Mouse (Mus musculus): Measurements from ENCODE around the gene 2010003K11Rik. TPM values are rescaled to one million over a fixed set of nuclear protein-coding genes. Genes with fewer than 3 reads are reported as not detected.

Gene 2010003K11Rik
- polyA plus RNA-seq, 1 experiment, result 0.26 TPM

DNA sequence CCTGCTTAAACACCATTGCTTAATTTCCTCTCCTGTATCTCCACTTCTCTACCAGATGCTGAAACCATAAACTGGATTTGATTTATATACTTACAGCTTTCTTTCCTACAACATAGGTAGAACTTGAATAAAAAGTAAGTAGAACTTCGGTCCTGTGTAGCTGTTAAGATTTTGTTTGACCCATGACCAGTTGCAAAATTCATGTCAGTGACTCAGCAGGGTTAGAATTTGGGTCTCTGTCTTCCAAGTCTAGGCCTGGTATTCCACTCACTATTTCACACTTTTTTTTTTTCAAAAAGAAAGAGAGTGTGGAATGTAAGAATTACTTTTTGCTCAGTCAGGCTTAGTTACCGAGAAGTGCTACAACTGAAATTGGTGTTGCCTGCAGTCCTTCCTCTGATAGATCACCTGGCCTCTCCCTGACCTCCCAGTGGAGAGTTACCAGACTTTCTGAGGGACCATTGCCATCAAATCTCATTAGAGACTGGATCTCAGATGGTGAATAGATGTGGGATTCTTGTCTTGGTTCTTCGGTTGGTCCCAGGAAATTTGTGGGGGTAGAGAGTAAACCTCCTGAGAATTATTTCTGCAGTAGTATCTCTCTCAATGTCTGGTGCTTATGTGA lies 23.2 kb upstream of the 2010003K11Rik start:
- Histone ChIP-seq H3K4me1 (peaks cover 6% of the 10 kb centered on the region), H3K4me3 (replicated peaks) (no peak overlapping the region), H3K36me3 (replicated peaks; ENCODE audit: low read length) (no peaks in the 10 kb centered on the region), H3K27me3 (replicated peaks) (peaks cover 20% of the 10 kb centered on the region), H3K9me3 (no peaks in the 10 kb centered on the region)
- TF ChIP-seq FLI1 (IDR thresholded peaks at IDR 0.05; ENCODE audit: low read length), result no peak
- no peak for TF ChIP-seq GATA1 (IDR thresholded peaks at IDR 0.05; ENCODE audit: borderline replicate concordance, low read length)

DNA sequence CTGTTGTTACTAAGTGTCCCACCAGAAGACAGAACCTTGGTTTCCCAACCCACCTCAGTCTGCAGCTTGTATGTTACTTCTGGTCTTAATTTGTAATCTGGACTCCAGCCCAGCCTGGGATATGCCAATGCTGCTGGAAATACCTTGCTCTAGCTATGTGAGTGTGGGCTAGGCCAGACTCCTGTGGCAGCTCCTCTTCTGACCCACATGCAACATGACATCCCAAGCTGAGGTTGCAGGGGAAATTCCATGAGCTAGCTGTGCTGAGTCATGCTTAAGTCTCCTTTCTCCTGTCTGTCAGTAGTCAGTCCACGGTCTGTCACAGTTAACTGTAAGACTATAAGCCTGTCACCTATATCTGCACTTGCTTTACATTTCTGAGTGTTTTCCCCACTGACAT lies 19.1 kb upstream of the 2010003K11Rik start:
- Histone ChIP-seq H3K4me3 (replicated peaks) (no peak overlapping the region), H3K36me3 (replicated peaks; ENCODE audit: low read length) (no peaks in the 10 kb centered on the region), H3K27me3 (replicated peaks) (peaks cover 39% of the 10 kb centered on the region), H3K4me1 (peaks cover 9% of the 10 kb centered on the region), H3K9me3 (no peaks in the 10 kb centered on the region)
- no peak for TF ChIP-seq FLI1 (IDR thresholded peaks at IDR 0.05; ENCODE audit: low read length)

DNA sequence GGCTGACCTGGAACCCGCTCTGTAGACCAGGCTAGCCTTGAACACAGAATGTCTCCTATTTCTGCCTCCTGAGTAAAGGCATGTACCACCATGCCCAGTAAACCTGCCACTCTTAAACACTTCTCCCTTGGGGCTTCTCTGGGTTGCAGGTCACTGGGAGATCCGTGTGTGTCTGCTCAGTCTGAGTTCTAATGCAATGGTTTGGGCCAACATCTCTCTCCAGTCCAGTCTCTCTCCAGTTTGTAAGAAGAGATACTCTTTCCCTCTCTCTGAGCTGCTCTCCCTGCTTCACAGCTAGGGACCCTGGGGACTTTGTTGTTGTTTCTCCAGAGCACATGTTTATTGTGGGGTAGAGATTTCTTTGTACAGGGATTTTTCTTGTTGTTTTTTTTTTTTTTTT lies 17.9 kb upstream of the 2010003K11Rik start:
- Histone ChIP-seq H3K4me3 (replicated peaks) (no peak overlapping the region), H3K9me3 (no peaks in the 10 kb centered on the region), H3K4me1 (peaks cover 11% of the 10 kb centered on the region), H3K36me3 (replicated peaks; ENCODE audit: low read length) (no peaks in the 10 kb centered on the region), H3K27me3 (replicated peaks) (peaks cover 48% of the 10 kb centered on the region)
- TF ChIP-seq FLI1 (IDR thresholded peaks at IDR 0.05; ENCODE audit: low read length) (no peak), GATA1 (IDR thresholded peaks at IDR 0.05; ENCODE audit: borderline replicate concordance, low read length) (no peak)

DNA sequence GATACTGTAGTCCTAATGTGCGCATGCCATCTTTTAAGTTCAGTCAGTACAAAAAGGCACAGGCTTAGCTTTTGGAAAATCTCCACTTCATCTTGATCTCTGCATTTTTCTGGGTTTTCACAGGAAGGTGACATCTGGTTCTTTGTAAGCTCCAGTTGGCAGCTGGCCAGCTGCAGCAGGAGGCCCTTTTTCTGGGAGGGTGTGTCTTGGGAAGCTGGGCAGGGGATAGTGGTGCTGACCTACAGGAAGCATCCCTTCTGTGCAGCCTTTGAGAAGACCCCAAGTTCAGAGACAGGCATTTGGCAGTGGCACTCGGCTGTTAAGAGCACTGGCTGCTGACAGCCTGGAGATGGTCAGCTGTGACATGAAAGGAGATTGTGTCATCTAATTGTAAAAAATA lies 17.4 kb upstream of the 2010003K11Rik start:
- TF ChIP-seq FLI1 (IDR thresholded peaks at IDR 0.05; ENCODE audit: low read length), result no peak
- TF ChIP-seq GATA1 (IDR thresholded peaks at IDR 0.05; ENCODE audit: borderline replicate concordance, low read length), result no peak
- peaks cover 53% of the 10 kb centered on the region for H3K27me3 ChIP-seq (replicated peaks)
- no peaks in the 10 kb centered on the region for H3K9me3 ChIP-seq
- H3K36me3 ChIP-seq (replicated peaks; ENCODE audit: low read length), result no peaks in the 10 kb centered on the region
- peaks cover 16% of the 10 kb centered on the region for H3K4me1 ChIP-seq
- no peak overlapping the region for H3K4me3 ChIP-seq (replicated peaks)

DNA sequence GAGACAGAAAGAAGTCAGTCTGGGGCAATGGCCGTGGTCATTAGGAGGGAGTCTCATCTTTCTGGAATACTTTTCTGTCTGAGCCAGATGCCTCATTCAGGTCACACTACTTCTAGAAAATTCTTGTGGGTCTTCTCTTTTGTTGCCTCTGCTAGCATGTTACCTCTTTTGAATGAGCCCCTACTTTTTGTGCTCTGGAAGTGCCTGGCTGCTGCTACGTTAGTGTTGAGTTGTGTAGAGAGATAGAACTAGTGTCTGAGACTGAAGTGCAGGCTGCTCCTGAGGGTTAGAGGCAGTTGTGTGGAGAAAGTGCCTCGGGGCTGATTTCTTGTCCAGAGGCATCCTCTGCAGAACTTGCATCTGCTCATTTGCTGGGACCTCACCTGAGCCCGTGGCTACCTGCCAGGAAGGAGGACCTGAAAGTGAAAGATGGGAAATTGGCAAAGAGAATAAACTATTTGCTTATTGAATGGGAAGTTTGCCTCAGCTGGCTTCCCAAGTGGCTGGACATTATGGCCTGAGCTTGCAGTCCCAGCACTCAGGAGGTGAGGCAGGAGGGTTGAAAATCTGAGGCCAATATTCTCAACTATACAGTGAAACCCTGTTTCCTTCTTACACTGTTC lies 15.0 kb upstream of the 2010003K11Rik start:
- Histone ChIP-seq H3K4me3 (replicated peaks) (no peak overlapping the region), H3K36me3 (replicated peaks; ENCODE audit: low read length) (no peaks in the 10 kb centered on the region), H3K4me1 (peaks cover 27% of the 10 kb centered on the region), H3K27me3 (replicated peaks) (peaks cover 52% of the 10 kb centered on the region), H3K9me3 (no peaks in the 10 kb centered on the region)
- TF ChIP-seq FLI1 (IDR thresholded peaks at IDR 0.05; ENCODE audit: low read length), result no peak
- TF ChIP-seq GATA1 (IDR thresholded peaks at IDR 0.05; ENCODE audit: borderline replicate concordance, low read length), result no peak

DNA sequence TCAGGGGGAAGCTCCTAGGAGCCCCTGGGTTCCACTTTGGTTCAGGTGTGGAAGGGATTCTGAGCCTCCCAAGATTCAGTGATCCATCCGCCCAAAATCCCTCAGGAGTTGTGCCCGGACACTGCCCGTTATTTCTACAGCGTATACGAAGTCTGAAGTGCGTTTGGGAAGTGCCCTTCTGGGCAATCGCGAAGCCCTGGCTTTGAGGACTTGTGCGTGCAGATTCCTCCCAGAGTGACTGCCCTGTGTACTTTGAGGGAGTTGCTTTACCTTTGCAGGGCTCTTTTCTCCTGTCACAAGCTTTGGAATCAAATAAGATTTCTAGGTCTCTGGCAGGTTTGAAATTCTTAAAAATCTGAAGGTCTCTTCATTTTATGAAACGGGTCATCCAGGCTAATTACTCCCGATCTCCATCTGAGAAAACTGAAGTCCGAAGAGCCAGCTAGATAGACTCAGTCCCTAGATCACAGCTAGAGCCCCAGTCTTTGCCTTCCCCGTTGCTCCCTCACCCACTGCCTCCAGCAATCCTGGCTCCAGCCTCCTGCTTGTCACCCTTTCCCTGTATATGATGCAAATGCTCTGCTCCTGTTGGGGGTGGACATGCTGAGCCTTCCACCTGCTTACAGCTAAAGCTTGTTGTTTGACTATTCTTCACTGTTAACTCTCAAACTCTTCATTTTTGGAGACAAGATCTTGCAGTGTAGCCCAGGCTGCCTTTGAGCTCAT lies 12.9 kb upstream of the 2010003K11Rik start:
- Histone ChIP-seq H3K27me3 (replicated peaks) (peaks cover 53% of the 10 kb centered on the region), H3K9me3 (no peaks in the 10 kb centered on the region), H3K4me1 (peaks cover 21% of the 10 kb centered on the region), H3K36me3 (replicated peaks; ENCODE audit: low read length) (no peaks in the 10 kb centered on the region), H3K4me3 (replicated peaks) (peak overlapping the region; percentile 97)
- no peak for TF ChIP-seq GATA1 (IDR thresholded peaks at IDR 0.05; ENCODE audit: borderline replicate concordance, low read length)
- TF ChIP-seq FLI1 (IDR thresholded peaks at IDR 0.05; ENCODE audit: low read length), result no peak

DNA sequence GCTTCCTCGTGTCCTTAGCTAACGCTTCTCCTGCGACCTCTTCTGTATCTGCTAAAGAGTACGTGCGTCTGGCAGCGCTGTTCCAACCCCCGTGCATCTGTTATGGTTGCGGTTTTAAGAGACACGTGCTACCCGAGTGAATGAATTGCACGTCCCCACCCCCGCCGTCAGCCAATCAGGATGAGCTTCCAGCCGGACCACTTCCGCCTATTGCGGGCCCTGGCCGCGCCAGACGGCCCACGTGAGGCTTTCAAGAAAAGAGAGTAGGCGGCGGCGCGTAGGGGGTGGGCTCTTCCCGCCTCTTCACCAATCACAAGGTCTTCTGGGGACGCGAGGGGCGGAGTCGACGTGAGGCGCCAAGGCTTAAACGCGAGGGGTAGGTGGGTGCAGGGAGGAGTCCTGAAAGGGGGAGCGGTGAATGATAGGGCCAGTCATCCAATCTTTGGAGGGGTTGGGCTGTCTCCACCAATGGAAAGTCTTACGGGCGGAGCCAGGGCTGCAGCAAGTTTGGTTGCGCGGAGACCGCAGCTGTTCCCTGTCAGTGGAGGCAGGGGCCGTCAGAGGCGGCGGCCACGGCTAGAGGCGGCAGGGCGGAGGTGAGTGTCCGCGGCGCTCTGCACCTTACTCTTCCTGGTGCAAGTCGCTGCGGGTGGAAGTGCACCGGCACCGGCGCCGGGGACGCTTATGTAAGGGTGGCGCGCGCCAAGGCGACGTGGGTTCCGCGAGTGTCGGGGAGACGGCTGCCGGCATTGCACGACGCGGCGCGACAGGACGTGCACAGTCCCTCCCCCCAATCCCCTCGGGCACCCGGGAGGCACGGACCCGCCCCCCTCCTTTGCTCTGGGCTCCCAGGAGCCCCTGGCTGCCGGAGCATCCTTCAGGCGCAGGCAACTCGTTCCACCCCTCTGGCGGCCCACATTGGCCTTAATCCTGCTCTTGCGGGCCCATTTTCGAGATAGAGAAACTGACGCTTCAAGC lies 11.9 kb upstream of the 2010003K11Rik start, which contains the start of gene Pcx:
Gene Pcx (plus strand): TSS at position 487 of the 978 bp plus-strand sequence.
- no peaks in the 10 kb centered on the region for H3K9me3 ChIP-seq
- H3K4me3 ChIP-seq (replicated peaks), result peak within 1 kb of the TSS; percentile 97
- TF ChIP-seq FLI1 (IDR thresholded peaks at IDR 0.05; ENCODE audit: low read length) (no peak), GATA1 (IDR thresholded peaks at IDR 0.05; ENCODE audit: borderline replicate concordance, low read length) (no peak)
- no peaks in the 10 kb centered on the region for H3K36me3 ChIP-seq (replicated peaks; ENCODE audit: low read length)
- H3K27me3 ChIP-seq (replicated peaks), result peaks cover 52% of the 10 kb centered on the region
- H3K4me1 ChIP-seq, result peaks cover 22% of the 10 kb centered on the region

DNA sequence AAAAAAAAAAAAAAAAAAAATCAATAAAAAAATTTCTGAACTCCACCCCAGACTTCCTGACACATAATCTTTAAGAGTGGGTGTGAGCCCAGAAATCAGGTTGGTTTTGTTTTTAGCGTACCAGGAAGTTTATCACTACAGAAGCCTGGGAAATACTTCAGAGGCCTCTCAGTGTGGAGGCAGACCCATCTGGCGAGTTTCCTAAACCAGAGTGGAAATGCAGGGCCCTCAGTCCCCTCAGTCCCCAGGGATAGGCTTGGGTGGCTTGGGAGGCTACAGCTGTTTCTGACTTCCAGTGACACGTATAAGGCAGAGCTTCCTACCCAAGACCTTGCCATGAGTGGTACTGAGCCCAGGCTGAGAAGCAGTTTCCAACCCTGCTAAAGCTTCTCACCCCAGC lies 9.4 kb upstream of the 2010003K11Rik start:
- no peak for TF ChIP-seq GATA1 (IDR thresholded peaks at IDR 0.05; ENCODE audit: borderline replicate concordance, low read length)
- Histone ChIP-seq H3K4me1 (peaks cover 30% of the 10 kb centered on the region), H3K4me3 (replicated peaks) (no peak overlapping the region), H3K27me3 (replicated peaks) (peaks cover 42% of the 10 kb centered on the region), H3K36me3 (replicated peaks; ENCODE audit: low read length) (no peaks in the 10 kb centered on the region), H3K9me3 (no peaks in the 10 kb centered on the region)

DNA sequence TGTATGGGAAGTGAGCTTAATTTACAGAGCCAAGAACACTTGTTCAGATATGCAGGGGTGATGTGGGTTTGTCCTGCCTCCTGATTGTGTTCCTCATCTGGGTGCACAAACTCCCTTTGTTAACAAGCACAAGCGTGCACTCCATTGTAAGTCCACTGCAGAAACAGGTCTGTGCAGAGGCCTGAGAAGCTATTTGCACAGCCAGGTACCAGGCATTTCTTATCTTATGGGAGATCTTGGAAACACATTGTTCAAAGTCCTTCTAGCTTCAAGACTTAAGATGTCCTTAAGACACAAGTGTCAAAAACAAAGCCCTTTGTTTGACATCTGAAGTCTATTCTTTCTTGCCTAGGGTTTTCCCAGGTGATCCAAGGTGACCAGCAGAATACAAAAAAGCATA lies 6.4 kb upstream of the 2010003K11Rik start:
- no peak overlapping the region for H3K4me3 ChIP-seq (replicated peaks)
- H3K27me3 ChIP-seq (replicated peaks), result peaks cover 40% of the 10 kb centered on the region
- H3K4me1 ChIP-seq, result peaks cover 17% of the 10 kb centered on the region
- TF ChIP-seq GATA1 (IDR thresholded peaks at IDR 0.05; ENCODE audit: borderline replicate concordance, low read length) (no peak), FLI1 (IDR thresholded peaks at IDR 0.05; ENCODE audit: low read length) (no peak)
- H3K9me3 ChIP-seq, result no peaks in the 10 kb centered on the region
- H3K36me3 ChIP-seq (replicated peaks; ENCODE audit: low read length), result no peaks in the 10 kb centered on the region

All from megakaryocyte, embryonic 14.5 days (primary cell).